Mouse (Mus musculus) E14TG2a.4 (cell line): ENCODE data around the gene Rftn1.

Source experiments
- CTCF ChIP-seq: conservative IDR thresholded peaks from 2 replicates; pipeline ENCODE4 v1.5.1; 2014; ENCODE audit warnings: low read length
- NANOG ChIP-seq: IDR thresholded peaks from 2 replicates; pipeline ENCODE4 v1.6.1; 2014; ENCODE audit warnings: borderline replicate concordance, low read length, mixed read lengths
- POU5F1 ChIP-seq: IDR thresholded peaks from 2 replicates; pipeline ENCODE4 v1.6.1; 2014; ENCODE audit warnings: low read length, borderline replicate concordance

DNA sequence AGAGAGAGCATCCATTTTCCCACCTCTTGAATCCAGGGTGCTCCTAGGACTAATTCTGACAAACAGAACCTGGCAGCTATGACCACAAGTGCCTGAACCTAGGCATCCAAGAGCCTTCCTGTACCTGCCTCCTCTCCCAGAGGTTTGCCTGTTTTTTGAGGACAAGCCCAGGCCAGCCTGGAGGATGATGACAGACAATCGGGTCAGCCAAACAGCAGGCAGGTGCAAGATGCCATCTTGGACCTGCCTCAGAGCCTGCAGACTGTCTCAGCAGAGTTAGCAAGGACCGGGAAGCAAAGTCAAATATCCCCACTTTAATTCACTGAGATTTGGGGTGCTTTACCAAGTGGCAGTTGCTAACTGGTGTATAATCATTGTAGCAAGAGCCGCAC lies 170.7 kb downstream of the Rftn1 start:
- TF ChIP-seq CTCF (no peak), NANOG (no peak), POU5F1 (no peak)
